21 mouse cellular contexts compared by ENCODE assay signal in genomic region chr15:99375036-99375435, GRCm38 (mm10). TPM values are rescaled to one million over a fixed set of nuclear protein-coding genes. Genes with fewer than 3 reads are reported as not detected.
DNase-seq lines count a peak whose midpoint lies in the region; ATAC-seq and TF ChIP-seq lines count a peak whose summit lies in the region.
"Had no signal": no experiment of that assay in that cellular context is flagged by ENCODE, and none has a peak within 500 bp of the region (broad histone marks: within the 10 kb centered on the region; RNA-seq: fewer than 3 reads in every experiment).

No protein-coding gene starts in this region.

- no peak for TF ChIP-seq CTCF in heart, adult 2 months (IDR thresholded peaks at IDR 0.05)
- TF ChIP-seq CTCF in hindbrain, postnatal 0 days (IDR thresholded peaks at IDR 0.05; ENCODE audit: low read depth) = no peak

- H3K4me1 ChIP-seq in heart, adult 2 months (ENCODE audit: control insufficient read depth, insufficient read depth, low read length) = peaks cover 1% of the 10 kb centered on the region; the same call in 1 of the 2 replicates
- peaks cover 6% of the 10 kb centered on the region; the same call in 1 of the 2 replicates for H3K4me1 ChIP-seq in embryonic facial prominence, embryonic 10.5 days
- no peaks in the 10 kb centered on the region for H3K4me1 ChIP-seq in hindbrain, postnatal 0 days (ENCODE audit: insufficient read depth, low read length)

- no peaks in the 10 kb centered on the region for H3K79me2 ChIP-seq in heart, adult 2 months (replicated peaks; ENCODE audit: control insufficient read depth, insufficient read depth, low read length)
- H3K79me2 ChIP-seq in myocyte (ENCODE audit: control insufficient read depth, insufficient read depth) = no peaks in the 10 kb centered on the region

- peak; percentile 58 for DNase-seq in heart, adult 11 months
- DNase-seq in heart, adult 2 months = no peak
- no peak for DNase-seq in embryonic facial prominence, embryonic 10.5 days (ENCODE audit: low spot score)
- DNase-seq in MN1 (ENCODE audit: low spot score) = no peak
- DNase-seq in hindbrain, postnatal 0 days (ENCODE audit: low spot score) = no peak
- DNase-seq: adrenal gland, adult 2 months; adrenal gland, adult 8-10 months; adrenal gland, postnatal 10 days; adrenal gland, postnatal 14 days; adrenal gland, postnatal 25 days; adrenal gland, postnatal 36 days; B cell, adult 2 months; cerebellum, adult 11 months; cerebellum, adult 11-12 months; cerebellum, adult 18-20 months; cerebellum, adult 2 months had no signal

- H3K27me3 ChIP-seq in heart, adult 2 months (ENCODE audit: control insufficient read depth, insufficient read depth, low read length) = no peaks in the 10 kb centered on the region
- H3K27me3 ChIP-seq in embryonic facial prominence, embryonic 10.5 days (replicated peaks; ENCODE audit: low read depth, poor library complexity, severe bottlenecking) = peaks cover 11% of the 10 kb centered on the region
- no peaks in the 10 kb centered on the region for H3K27me3 ChIP-seq in myocyte (ENCODE audit: control insufficient read depth, insufficient read depth, insufficient read length)
- no peaks in the 10 kb centered on the region for H3K27me3 ChIP-seq in hindbrain, postnatal 0 days (ENCODE audit: insufficient read depth, low read length)
- H3K27me3 ChIP-seq: Patski had no signal

- ATAC-seq in hindbrain, postnatal 0 days = no peak
- ATAC-seq: activated CD4-positive, CD25-positive, alpha-beta regulatory T cell, adult 4 months; CD4-positive, CD25-positive, alpha-beta regulatory T cell, adult 4 months; Patski had no signal

- intact Hi-C loops in heart, adult 2 months (cut with DNase I) = no loop called here

- no peak overlapping the region for H3K27ac ChIP-seq in heart, adult 2 months
- 0 out of 2 replicates have a peak overlapping the region, but pooled peaks have one; percentile 26 for H3K27ac ChIP-seq in embryonic facial prominence, embryonic 10.5 days (replicated peaks)
- no peak overlapping the region for H3K27ac ChIP-seq in hindbrain, postnatal 0 days

- TF ChIP-seq EP300 in heart, adult 2 months (IDR thresholded peaks at IDR 0.05; ENCODE audit: insufficient read depth, low read depth, low read length) = no peak

- H3K9me3 ChIP-seq in embryonic facial prominence, embryonic 10.5 days = peaks cover 4% of the 10 kb centered on the region; the same call in 1 of the 2 replicates
- 0 out of 2 replicates have a peak, but pooled peaks cover 3% of the 10 kb centered on the region for H3K9me3 ChIP-seq in hindbrain, postnatal 0 days (ENCODE audit: low read length)

- H3ac ChIP-seq in myocyte (ENCODE audit: control insufficient read depth, insufficient read length) = no peak overlapping the region

- H3K9ac ChIP-seq in heart, adult 2 months (ENCODE audit: low read depth, low read length) = no peak overlapping the region
- H3K9ac ChIP-seq in hindbrain, postnatal 0 days (replicated peaks; ENCODE audit: low read length) = no peak overlapping the region

- 94% methylated on average over 5 of the region's 5 CpGs for WGBS in heart, adult 2 months
- 91% methylated on average over 5 of the region's 5 CpGs for WGBS in embryonic facial prominence, embryonic 10.5 days
- WGBS in hindbrain, postnatal 0 days = 92% methylated on average over 5 of the region's 5 CpGs

- no peak for TF ChIP-seq POLR2A in heart, adult 2 months (IDR thresholded peaks at IDR 0.05; ENCODE audit: insufficient read depth, low read depth, low read length)
- TF ChIP-seq POLR2A in myocyte (IDR thresholded peaks at IDR 0.05; ENCODE audit: insufficient read length, low read depth) = no peak

- no peak overlapping the region for H3K4me3 ChIP-seq in heart, adult 2 months
- H3K4me3 ChIP-seq in embryonic facial prominence, embryonic 10.5 days = no peak overlapping the region
- H3K4me3 ChIP-seq in myocyte = no peak overlapping the region
- no peak overlapping the region for H3K4me3 ChIP-seq in hindbrain, postnatal 0 days (ENCODE audit: low read length)

- no peaks in the 10 kb centered on the region for H3K36me3 ChIP-seq in heart, adult 2 months (ENCODE audit: control insufficient read depth, insufficient read depth, low read length)
- no peaks in the 10 kb centered on the region for H3K36me3 ChIP-seq in embryonic facial prominence, embryonic 10.5 days (replicated peaks)
- no peaks in the 10 kb centered on the region for H3K36me3 ChIP-seq in myocyte (ENCODE audit: control insufficient read depth, insufficient read depth)
- H3K36me3 ChIP-seq in hindbrain, postnatal 0 days (ENCODE audit: insufficient read depth, low read length) = no peaks in the 10 kb centered on the region
- H3K36me3 ChIP-seq: G1E had no signal

- no peak overlapping the region for H3K4me2 ChIP-seq in myocyte (ENCODE audit: low read depth)
- no peak overlapping the region for H3K4me2 ChIP-seq in hindbrain, postnatal 0 days (ENCODE audit: low read depth, low read length)

TF ChIP-seq in myocyte, 11 proteins besides CTCF, POLR2A, EP300 and RAD21:
- peak in 2 of 3 experiments; percentile 45 to 69 for TF ChIP-seq MYOD1 (IDR thresholded peaks at IDR 0.05; ENCODE audit: control insufficient read depth in 1 of 3, insufficient read length in 2 of 3, low read depth in 2 of 3)
- TF ChIP-seq REST (IDR thresholded peaks at IDR 0.05; ENCODE audit: insufficient read depth, insufficient read length) = no peak
- TF ChIP-seq TCF3 (IDR thresholded peaks at IDR 0.05; ENCODE audit: insufficient read length, low read depth) = no peak

RNA-seq across cellular contexts. Expression of gene Fmnl3, which starts 4.8 kb away (rescaled TPM):
- 10 to 100 TPM; 14.6 to 18.1 TPM for total RNA-seq in heart, adult 2 months (2021)
- 18.6 and 29.3 TPM in 2 replicates for polyA plus RNA-seq in heart, adult 2 months (2012; rRNA removed)
- polyA plus RNA-seq in embryonic facial prominence, embryonic 10.5 days (2016; fragmentation: Nextera tagmentation; extraction: Ambion mirVana) = 24.4 and 25.6 TPM in 2 replicates
- 62.6 TPM for polyA plus RNA-seq in myocyte (2012; fragmentation: generic; extraction: Trizol)
- total RNA-seq in hindbrain, postnatal 0 days (2014; rRNA removed) = 11.9 and 15.2 TPM in 2 replicates
- 8.0 and 8.2 TPM in 2 replicates for polyA plus RNA-seq in hindbrain, postnatal 0 days (2015; fragmentation: Nextera tagmentation; extraction: Ambion mirVana)

RNA-seq across cellular contexts. Expression of gene Tmbim6, which starts 17.6 kb away (rescaled TPM):
- total RNA-seq in heart, adult 2 months (2021) = 100 to 1,000 TPM; 207 to 253 TPM
- polyA plus RNA-seq in heart, adult 2 months (2012; rRNA removed) = 334 and 409 TPM in 2 replicates
- polyA plus RNA-seq in embryonic facial prominence, embryonic 10.5 days (2016; fragmentation: Nextera tagmentation; extraction: Ambion mirVana) = 262 and 273 TPM in 2 replicates
- polyA plus RNA-seq in myocyte (2012; fragmentation: generic; extraction: Trizol) = 691 TPM
- 323 and 346 TPM in 2 replicates for total RNA-seq in hindbrain, postnatal 0 days (2014; rRNA removed)
- 355 and 374 TPM in 2 replicates for polyA plus RNA-seq in hindbrain, postnatal 0 days (2015; fragmentation: Nextera tagmentation; extraction: Ambion mirVana)
